Mouse (Mus musculus) olfactory bulb, adult 2 months (tissue): ENCODE measurements at regions not wholly inside any gene's neighbourhood (a gene's known extent, or its start where the extent isn't known, plus 50 kb on each side); places are given as distances from the start of the nearest gene placed in this dataset.

Experiments used
- CTCF ChIP-seq: fragments of 200-500 bp; IDR thresholded peaks from 2 replicates; pipeline ENCODE4 v1.5.1; 2012; ENCODE audit warnings: low read depth, mild to moderate bottlenecking, low read length, moderate library complexity; ENCODE audit not compliant: insufficient read depth
- POLR2A ChIP-seq: fragments of 200-500 bp; IDR thresholded peaks from 2 replicates; pipeline ENCODE4 v1.6.1; 2012; ENCODE audit warnings: mild to moderate bottlenecking, low read depth, low read length, moderate library complexity; ENCODE audit not compliant: insufficient read depth

DNA sequence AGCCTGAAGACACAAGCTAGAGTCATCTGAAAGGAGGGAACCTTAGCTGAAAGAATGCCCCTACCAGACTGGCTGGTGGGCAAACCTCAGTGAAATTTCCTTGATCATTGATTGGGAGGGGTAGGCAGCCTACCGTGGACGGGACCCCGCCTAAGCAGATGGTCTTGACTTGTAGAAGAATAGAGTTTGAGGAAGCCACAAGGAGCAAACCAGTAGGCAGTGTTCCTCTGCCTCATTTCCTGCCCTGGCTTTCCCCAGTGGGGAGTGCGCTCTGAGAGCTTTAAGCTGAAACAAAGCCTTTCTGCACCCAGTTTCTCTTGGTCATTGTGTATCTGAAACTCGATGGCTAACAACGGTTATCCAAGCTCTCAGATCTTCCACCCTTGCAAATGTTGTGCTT lies 121.9 kb upstream of the Zfp703 start:
- TF ChIP-seq CTCF (no peak), POLR2A (no peak)
